21 mouse cellular contexts compared by ENCODE assay signal in the genomic region with DNA sequence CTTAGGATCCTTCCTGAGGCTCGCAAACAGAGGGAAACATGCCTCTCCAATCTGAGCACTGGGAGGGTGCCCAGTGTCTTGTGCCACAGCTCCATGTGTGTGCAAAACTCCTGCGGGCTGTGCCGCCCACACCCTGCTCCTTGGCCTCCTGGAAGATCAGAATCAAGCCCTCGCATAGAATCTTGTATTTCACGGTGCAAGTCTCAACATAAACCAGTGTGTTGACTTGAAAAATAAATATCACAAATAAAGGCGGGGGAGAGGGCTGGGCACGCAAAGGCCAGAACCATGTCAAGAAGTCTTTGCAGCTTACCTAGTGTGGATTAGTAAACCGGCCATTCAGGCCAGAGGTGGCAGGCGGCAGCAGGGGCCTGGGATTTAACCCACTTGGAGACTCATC.
"Had no signal": no experiment of that assay in that cellular context is flagged by ENCODE, and none has a peak within 500 bp of the region (broad histone marks: within the 10 kb centered on the region; RNA-seq: fewer than 3 reads in every experiment).

No protein-coding gene starts in this region.

- H3K4me3 ChIP-seq: intestine, embryonic 15.5 days; layer of hippocampus, adult 2 months; limb, embryonic 10.5 days; limb, embryonic 13.5 days; liver, embryonic 13.5 days; midbrain, embryonic 12.5 days; midbrain, embryonic 15.5 days; myocyte; neural tube, embryonic 13.5 days had no signal

- H3K36me3 ChIP-seq: intestine, embryonic 15.5 days; limb, embryonic 10.5 days; limb, embryonic 13.5 days; liver, embryonic 13.5 days; midbrain, embryonic 12.5 days; midbrain, embryonic 15.5 days; neural tube, embryonic 13.5 days had no signal

- H3K27ac ChIP-seq: intestine, embryonic 15.5 days; kidney, postnatal 0 days; layer of hippocampus, adult 2 months; limb, embryonic 10.5 days; limb, embryonic 13.5 days; liver, embryonic 13.5 days; midbrain, embryonic 12.5 days; midbrain, embryonic 15.5 days; neural tube, embryonic 13.5 days had no signal

- H3K4me2 ChIP-seq: intestine, embryonic 15.5 days; limb, embryonic 13.5 days; liver, embryonic 13.5 days; midbrain, embryonic 12.5 days; midbrain, embryonic 15.5 days; neural tube, embryonic 13.5 days had no signal

- H3K9me3 ChIP-seq: intestine, embryonic 15.5 days; limb, embryonic 10.5 days; limb, embryonic 13.5 days; liver, embryonic 13.5 days; midbrain, embryonic 12.5 days; midbrain, embryonic 15.5 days; neural tube, embryonic 13.5 days had no signal

- DNase-seq: kidney, adult 11 months; kidney, postnatal 25 days; layer of hippocampus, adult 9-11 months; liver; liver, embryonic 13.5 days; lung, adult 2 months; lung, postnatal 14 days; lung, postnatal 4 days; retina, postnatal 1 day; right cerebral cortex, postnatal 25 days; spleen, adult 18-20 months; thymus, postnatal 25 days had no signal

- ATAC-seq: intestine, embryonic 15.5 days; midbrain, embryonic 15.5 days had no signal

- H3K4me1 ChIP-seq: limb, embryonic 10.5 days; limb, embryonic 13.5 days; midbrain, embryonic 12.5 days; midbrain, embryonic 15.5 days had no signal

- H3K9ac ChIP-seq: intestine, embryonic 15.5 days; limb, embryonic 13.5 days; liver, embryonic 13.5 days; midbrain, embryonic 12.5 days; midbrain, embryonic 15.5 days; neural tube, embryonic 13.5 days had no signal
